Mouse (Mus musculus): ENCODE measurements around the gene 4930556J24Rik. TPM values are rescaled to one million over a fixed set of nuclear protein-coding genes. Genes with fewer than 3 reads are reported as not detected.

4930556J24Rik gene
- polyA plus RNA-seq, 2 experiments, result not detected

GRCm38 (mm10) chr11:3909236-3909635 is 67.3 kb downstream of the 4930556J24Rik start:
- no peak for DNase-seq (ENCODE audit: low spot score)
- Histone ChIP-seq H3K9me3 (ENCODE audit: control insufficient read depth, low read length) (no peaks in the 10 kb centered on the region), H3K27me3 (ENCODE audit: control insufficient read depth, insufficient read depth, low read length) (peaks cover 5% of the 10 kb centered on the region), H3K4me2 (replicated peaks; ENCODE audit: low read depth, low read length, severe bottlenecking) (no peak overlapping the region), H3K4me1 (ENCODE audit: control insufficient read depth, insufficient read depth, low read length) (peaks cover 16% of the 10 kb centered on the region), H3K9ac (ENCODE audit: low read depth, low read length, severe bottlenecking) (no peak overlapping the region), H3K4me3 (replicated peaks; ENCODE audit: low read length) (no peak overlapping the region), H3K27ac (replicated peaks; ENCODE audit: low read depth, low read length) (no peak overlapping the region), H3K36me3 (ENCODE audit: control insufficient read depth, insufficient read depth, low read length) (0 out of 2 replicates have a peak, but pooled peaks cover 2% of the 10 kb centered on the region)
- WGBS, result 85% methylated on average over 4 of the region's 4 CpGs
- no peak for ATAC-seq (ENCODE audit: low FRiP score, low read depth)
- no peak for TF ChIP-seq POLR2A (IDR thresholded peaks at IDR 0.05; ENCODE audit: borderline replicate concordance, extremely low read depth, insufficient read depth, insufficient read length)

GRCm38 (mm10) chr11:3905446-3905845 is 71.1 kb downstream of the 4930556J24Rik start:
- H3K9ac ChIP-seq (ENCODE audit: low read depth, low read length, severe bottlenecking), result no peak overlapping the region
- no peaks in the 10 kb centered on the region for H3K4me1 ChIP-seq (ENCODE audit: control insufficient read depth, insufficient read depth, low read length)
- H3K4me3 ChIP-seq (replicated peaks; ENCODE audit: low read length), result no peak overlapping the region
- no peaks in the 10 kb centered on the region for H3K9me3 ChIP-seq (ENCODE audit: control insufficient read depth, low read length)
- 88% methylated on average over 1 of the region's 1 CpGs for WGBS
- H3K36me3 ChIP-seq (ENCODE audit: control insufficient read depth, insufficient read depth, low read length), result 0 out of 2 replicates have a peak, but pooled peaks cover 2% of the 10 kb centered on the region
- no peak for TF ChIP-seq POLR2A (IDR thresholded peaks at IDR 0.05; ENCODE audit: borderline replicate concordance, extremely low read depth, insufficient read depth, insufficient read length)
- DNase-seq (ENCODE audit: low spot score) (no peak), ATAC-seq (ENCODE audit: low FRiP score, low read depth) (no peak)
- no peak overlapping the region for H3K27ac ChIP-seq (replicated peaks; ENCODE audit: low read depth, low read length)
- no peaks in the 10 kb centered on the region for H3K27me3 ChIP-seq (ENCODE audit: control insufficient read depth, insufficient read depth, low read length)
- H3K4me2 ChIP-seq (replicated peaks; ENCODE audit: low read depth, low read length, severe bottlenecking), result no peak overlapping the region

GRCm38 (mm10) chr11:3904673-3905072 is 71.9 kb downstream of the 4930556J24Rik start:
- Histone ChIP-seq H3K27me3 (ENCODE audit: control insufficient read depth, insufficient read depth, low read length) (no peaks in the 10 kb centered on the region), H3K9ac (ENCODE audit: low read depth, low read length, severe bottlenecking) (no peak overlapping the region), H3K36me3 (ENCODE audit: control insufficient read depth, insufficient read depth, low read length) (0 out of 2 replicates have a peak, but pooled peaks cover 2% of the 10 kb centered on the region), H3K27ac (replicated peaks; ENCODE audit: low read depth, low read length) (no peak overlapping the region), H3K9me3 (ENCODE audit: control insufficient read depth, low read length) (no peaks in the 10 kb centered on the region), H3K4me1 (ENCODE audit: control insufficient read depth, insufficient read depth, low read length) (no peaks in the 10 kb centered on the region), H3K4me2 (replicated peaks; ENCODE audit: low read depth, low read length, severe bottlenecking) (no peak overlapping the region), H3K4me3 (replicated peaks; ENCODE audit: low read length) (no peak overlapping the region)
- WGBS, result 76% methylated on average over 6 of the region's 6 CpGs
- no peak for TF ChIP-seq POLR2A (IDR thresholded peaks at IDR 0.05; ENCODE audit: borderline replicate concordance, extremely low read depth, insufficient read depth, insufficient read length)
- no peak for DNase-seq (ENCODE audit: low spot score)
- no peak for ATAC-seq (ENCODE audit: low FRiP score, low read depth)

GRCm38 (mm10) chr11:3903046-3903445 is 73.5 kb downstream of the 4930556J24Rik start:
- ATAC-seq (ENCODE audit: low FRiP score, low read depth) (no peak), DNase-seq (ENCODE audit: low spot score) (no peak)
- Histone ChIP-seq H3K4me2 (replicated peaks; ENCODE audit: low read depth, low read length, severe bottlenecking) (no peak overlapping the region), H3K9ac (ENCODE audit: low read depth, low read length, severe bottlenecking) (no peak overlapping the region), H3K9me3 (ENCODE audit: control insufficient read depth, low read length) (no peaks in the 10 kb centered on the region), H3K27me3 (ENCODE audit: control insufficient read depth, insufficient read depth, low read length) (no peaks in the 10 kb centered on the region), H3K27ac (replicated peaks; ENCODE audit: low read depth, low read length) (no peak overlapping the region), H3K4me3 (replicated peaks; ENCODE audit: low read length) (no peak overlapping the region), H3K36me3 (ENCODE audit: control insufficient read depth, insufficient read depth, low read length) (peaks cover 6% of the 10 kb centered on the region), H3K4me1 (ENCODE audit: control insufficient read depth, insufficient read depth, low read length) (no peaks in the 10 kb centered on the region)
- WGBS, result 81% methylated on average over 5 of the region's 5 CpGs
- TF ChIP-seq POLR2A (IDR thresholded peaks at IDR 0.05; ENCODE audit: borderline replicate concordance, extremely low read depth, insufficient read depth, insufficient read length), result no peak

GRCm38 (mm10) chr11:3902516-3902915 is 74.1 kb downstream of the 4930556J24Rik start:
- 88% methylated on average over 3 of the region's 3 CpGs for WGBS
- DNase-seq (ENCODE audit: low spot score), result no peak
- no peak for TF ChIP-seq POLR2A (IDR thresholded peaks at IDR 0.05; ENCODE audit: borderline replicate concordance, extremely low read depth, insufficient read depth, insufficient read length)
- H3K27me3 ChIP-seq (ENCODE audit: control insufficient read depth, insufficient read depth, low read length), result no peaks in the 10 kb centered on the region
- peaks cover 6% of the 10 kb centered on the region for H3K36me3 ChIP-seq (ENCODE audit: control insufficient read depth, insufficient read depth, low read length)
- H3K9me3 ChIP-seq (ENCODE audit: control insufficient read depth, low read length), result no peaks in the 10 kb centered on the region
- H3K9ac ChIP-seq (ENCODE audit: low read depth, low read length, severe bottlenecking), result no peak overlapping the region
- no peak overlapping the region for H3K4me3 ChIP-seq (replicated peaks; ENCODE audit: low read length)
- no peak overlapping the region for H3K27ac ChIP-seq (replicated peaks; ENCODE audit: low read depth, low read length)
- H3K4me1 ChIP-seq (ENCODE audit: control insufficient read depth, insufficient read depth, low read length), result no peaks in the 10 kb centered on the region
- H3K4me2 ChIP-seq (replicated peaks; ENCODE audit: low read depth, low read length, severe bottlenecking), result no peak overlapping the region
- no peak for ATAC-seq (ENCODE audit: low FRiP score, low read depth)

GRCm38 (mm10) chr11:3900296-3900695 is 76.3 kb downstream of the 4930556J24Rik start:
- Histone ChIP-seq H3K9me3 (ENCODE audit: control insufficient read depth, low read length) (no peaks in the 10 kb centered on the region), H3K9ac (ENCODE audit: low read depth, low read length, severe bottlenecking) (no peak overlapping the region), H3K4me2 (replicated peaks; ENCODE audit: low read depth, low read length, severe bottlenecking) (no peak overlapping the region), H3K36me3 (ENCODE audit: control insufficient read depth, insufficient read depth, low read length) (peaks cover 9% of the 10 kb centered on the region), H3K4me3 (replicated peaks; ENCODE audit: low read length) (no peak overlapping the region), H3K4me1 (ENCODE audit: control insufficient read depth, insufficient read depth, low read length) (no peaks in the 10 kb centered on the region), H3K27ac (replicated peaks; ENCODE audit: low read depth, low read length) (no peak overlapping the region), H3K27me3 (ENCODE audit: control insufficient read depth, insufficient read depth, low read length) (no peaks in the 10 kb centered on the region)
- ATAC-seq (ENCODE audit: low FRiP score, low read depth), result no peak
- no peak for DNase-seq (ENCODE audit: low spot score)
- 76% methylated on average over 6 of the region's 6 CpGs for WGBS
- TF ChIP-seq POLR2A (IDR thresholded peaks at IDR 0.05; ENCODE audit: borderline replicate concordance, extremely low read depth, insufficient read depth, insufficient read length), result no peak
